Mouse (Mus musculus): ENCODE data around the gene Mindy2.

- TF ChIP-seq CTCF (IDR thresholded peaks at IDR 0.05; ENCODE audit: extremely low read depth, insufficient read depth, insufficient read length, insufficient replicate concordance) = no peak
- no peak for TF ChIP-seq POLR2A (IDR thresholded peaks at IDR 0.05; ENCODE audit: low read depth, low read length)
Observed at GRCm38 (mm10) chr9:70682202-70682601, 25.2 kb upstream of the Mindy2 start.
